Mouse (Mus musculus): Measurements from ENCODE around the gene Soat2.

- peak; percentile 85 for TF ChIP-seq CTCF (IDR thresholded peaks at IDR 0.05; ENCODE audit: low read depth)
- TF ChIP-seq EP300 (optimal IDR thresholded peaks at IDR 0.05): no peak
Measured at GRCm38 (mm10) chr15:102107689-102108573, 42.4 kb upstream of the Soat2 start.

Data from stomach, postnatal 0 days (tissue).